Mouse (Mus musculus) hindbrain, postnatal 0 days (tissue): Measurements from ENCODE around the gene Slc20a1. TPM values are rescaled to one million over a fixed set of nuclear protein-coding genes. Genes with fewer than 3 reads are reported as not detected.

Experiments
- ATAC-seq: fragments of 200-750 bp; cut with Nextera tagmentation; 2 replicates; pipeline ENCODE4 v1.8.0; 2017; ENCODE audit warnings: mild to moderate bottlenecking, moderate TSS enrichment, moderate library complexity
- DNase-seq: peaks from one replicate; pipeline ENCODE4 v3.0.0-alpha.2; 2015; ENCODE audit warnings: low spot score
- H3K27ac ChIP-seq: fragments of 300-500 bp; sonication (generic); 2 replicates; pipeline ENCODE4 v1.5.1; 2014; ENCODE audit warnings: mild to moderate bottlenecking
- H3K27me3 ChIP-seq: fragments of 300-500 bp; sonication (generic); 2 replicates; pipeline ENCODE4 v1.6.1; 2014; ENCODE audit warnings: low read length, mixed read lengths; ENCODE audit not compliant: insufficient read depth
- H3K36me3 ChIP-seq: fragments of 300-500 bp; sonication (generic); 2 replicates; pipeline ENCODE4 v1.6.1; 2014; ENCODE audit warnings: low read length, mixed read lengths; ENCODE audit not compliant: insufficient read depth
- H3K4me1 ChIP-seq: fragments of 300-500 bp; sonication (generic); 2 replicates; pipeline ENCODE4 v1.6.1; 2014; ENCODE audit warnings: antibody characterized with exemption, low read length, mixed read lengths; ENCODE audit not compliant: insufficient read depth
- H3K4me2 ChIP-seq: fragments of 300-500 bp; sonication (generic); 2 replicates; pipeline ENCODE4 v1.6.1; 2014; ENCODE audit warnings: low read depth, mild to moderate bottlenecking, low read length, moderate library complexity, mixed read lengths
- H3K4me3 ChIP-seq: fragments of 300-500 bp; sonication (generic); 2 replicates; pipeline ENCODE4 v1.5.1; 2014; ENCODE audit warnings: low read length
- H3K9ac ChIP-seq: fragments of 300-500 bp; sonication (generic); replicated peaks from 2 replicates; pipeline ENCODE4 v1.6.1; 2014; ENCODE audit warnings: mild to moderate bottlenecking, low read length, moderate library complexity, mixed read lengths
- H3K9me3 ChIP-seq: fragments of 300-500 bp; sonication (generic); 2 replicates; pipeline ENCODE4 v1.6.1; 2016; ENCODE audit warnings: low read length, mixed read lengths
- CTCF ChIP-seq: IDR thresholded peaks from 2 replicates; pipeline ENCODE4 v1.5.1; 2016; ENCODE audit warnings: antibody characterized with exemption, control low read depth, low read depth
- WGBS: fragments of 180-500 bp; shearing (Covaris S2); extraction: QIAGEN DNeasy Blood & Tissue Kit; methylation state at CpG from one replicate; pipeline ENCODE4 v1.1.7; 2014; 5-methylcytosine and 5-hydroxymethylcytosine counted together
- polyA plus RNA-seq: library from polyadenylated mRNA; unstranded; fragments of >200 nt; fragmentation: Nextera tagmentation; extraction: Ambion mirVana; gene quantifications from 2 replicates; pipeline ENCODE4 v1.2.1, GENCODE M21; 2015
- total RNA-seq: library from RNA; depleted of rRNA; stranded (reverse); fragments of >200 nt; gene quantifications from 2 replicates; pipeline ENCODE4 v1.2.3, GENCODE M21; 2014

Gene Slc20a1
- total and polyA plus RNA-seq, 2 experiments from 2014 or later, result 41.6 to 63.0 TPM

DNA sequence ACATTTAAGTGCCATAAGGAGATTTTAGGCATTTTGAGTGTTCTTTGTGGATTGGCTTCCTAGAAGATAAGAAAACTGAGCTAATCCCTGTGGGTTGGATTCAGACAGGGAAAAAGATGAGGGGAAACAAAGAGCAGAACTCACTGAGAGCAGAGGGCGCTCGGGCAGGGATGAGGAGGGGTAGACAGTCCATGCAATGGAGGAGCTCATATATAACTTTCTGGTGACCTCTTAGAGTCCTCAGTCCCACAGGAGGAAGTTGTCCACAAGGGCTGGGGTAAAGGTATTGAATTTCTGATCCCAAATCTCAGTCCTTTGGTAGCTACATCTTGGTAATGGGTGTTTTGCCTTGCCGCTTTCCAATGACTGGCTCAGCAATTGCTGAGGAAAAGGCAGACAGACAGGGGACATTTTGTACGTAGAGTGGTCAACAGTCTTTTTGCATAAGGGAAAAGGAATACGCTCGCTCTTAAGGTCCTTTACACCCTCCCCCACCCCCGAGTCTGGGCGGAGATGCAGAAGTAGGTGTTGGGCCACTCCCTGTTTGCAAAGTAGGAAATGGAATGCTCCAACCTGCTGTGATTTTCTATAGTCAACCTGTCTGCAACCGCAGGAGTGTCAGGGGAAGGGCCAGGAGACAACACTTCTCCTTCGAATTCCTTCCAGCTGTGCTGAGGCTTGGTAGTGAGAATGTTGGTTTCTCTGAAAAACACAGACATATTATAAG lies 20.2 kb upstream of the Slc20a1 start:
- Histone ChIP-seq H3K4me3 (no peak overlapping the region), H3K27me3 (no peaks in the 10 kb centered on the region), H3K9ac (no peak overlapping the region), H3K4me2 (no peak overlapping the region), H3K27ac (no peak overlapping the region), H3K36me3 (no peaks in the 10 kb centered on the region), H3K9me3 (no peaks in the 10 kb centered on the region), H3K4me1 (no peaks in the 10 kb centered on the region)
- ATAC-seq, result no peak
- TF ChIP-seq CTCF, result no peak
- no peak for DNase-seq
- WGBS, result 59% methylated on average over 10 of the region's 10 CpGs

DNA sequence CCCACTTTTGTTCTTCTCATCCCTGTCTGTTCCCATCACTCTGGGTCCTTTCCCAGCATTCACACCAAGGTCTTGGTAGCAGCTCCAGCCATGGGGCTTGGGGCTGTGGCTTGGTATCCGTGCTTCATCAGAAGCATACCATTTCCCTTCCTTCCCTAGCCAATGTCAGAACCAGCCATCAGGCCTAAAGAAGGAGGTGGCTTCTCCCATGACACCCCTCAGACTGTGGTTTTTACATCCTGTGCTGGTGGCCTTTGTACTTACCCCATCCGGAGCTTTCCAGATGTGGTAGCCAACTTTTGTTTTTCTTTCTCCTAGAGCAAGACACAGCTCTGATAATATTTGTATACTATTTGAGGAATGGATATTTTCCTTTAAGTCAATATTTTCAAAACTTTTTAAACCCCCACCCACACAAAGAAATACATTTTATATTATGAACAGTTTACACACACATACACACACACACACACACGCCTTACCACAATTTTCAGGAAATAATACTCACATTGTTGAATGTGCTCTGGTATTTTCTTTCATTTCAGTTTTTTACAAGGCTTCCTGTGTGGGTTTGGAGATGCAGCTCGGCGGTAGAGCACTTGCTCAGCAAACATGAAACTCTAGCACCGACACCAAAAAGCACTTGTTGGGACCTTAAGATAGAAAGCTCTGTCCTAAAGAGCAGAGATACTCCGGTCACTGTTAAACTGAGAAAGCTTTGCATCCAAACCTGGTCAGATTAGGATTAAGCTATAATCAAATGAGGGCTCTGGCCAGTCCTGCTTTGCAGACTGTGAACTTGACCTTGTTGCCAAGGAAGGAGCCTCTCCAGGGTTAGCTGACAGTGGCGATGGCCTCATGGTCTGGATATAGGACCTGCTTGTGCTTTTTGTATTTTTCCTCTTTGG lies 18.4 kb upstream of the Slc20a1 start:
- 80% methylated on average over 8 of the region's 8 CpGs for WGBS
- Histone ChIP-seq H3K36me3 (no peaks in the 10 kb centered on the region), H3K27me3 (no peaks in the 10 kb centered on the region), H3K4me1 (no peaks in the 10 kb centered on the region), H3K9me3 (no peaks in the 10 kb centered on the region), H3K27ac (no peak overlapping the region), H3K9ac (no peak overlapping the region), H3K4me2 (no peak overlapping the region), H3K4me3 (no peak overlapping the region)
- TF ChIP-seq CTCF, result no peak
- DNase-seq (no peak), ATAC-seq (no peak)

DNA sequence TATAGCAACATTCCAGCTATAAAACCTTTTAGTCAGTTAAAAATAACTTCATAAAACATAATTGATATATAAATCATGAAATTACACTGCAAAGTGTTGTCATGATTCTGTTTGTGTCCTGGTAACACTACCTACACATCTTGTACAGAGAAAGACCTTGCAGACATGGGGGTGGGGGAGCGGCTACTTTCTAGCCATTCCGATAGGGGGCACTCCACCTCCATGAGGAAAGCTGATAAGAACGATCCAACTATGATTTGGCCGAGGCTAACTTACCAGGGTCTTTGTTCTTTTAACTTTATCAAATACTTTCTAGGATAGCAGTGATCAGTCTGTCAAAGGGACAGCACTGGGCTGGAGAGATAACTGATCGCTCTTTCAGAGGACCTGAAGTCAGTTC lies 17.1 kb upstream of the Slc20a1 start:
- 84% methylated on average over 5 of the region's 5 CpGs for WGBS

DNA sequence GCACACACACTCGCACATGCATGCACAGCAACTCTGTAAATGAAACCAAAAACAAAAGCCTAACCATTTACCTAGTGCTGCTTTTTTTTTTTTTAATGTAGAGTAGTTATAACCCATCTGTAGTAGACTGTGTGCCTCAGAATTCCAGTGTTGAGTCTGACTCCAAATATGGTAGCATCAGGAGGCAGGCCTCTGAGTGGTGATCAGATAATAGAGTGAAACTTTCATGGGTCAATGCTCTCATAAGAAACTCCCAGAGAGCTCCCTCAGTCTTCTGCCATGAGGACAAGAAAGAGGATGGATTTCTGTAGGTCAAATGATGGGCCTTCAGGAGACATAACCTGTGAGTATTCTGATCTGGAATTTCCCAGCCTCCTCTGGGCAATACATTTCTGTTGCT lies 16.2 kb upstream of the Slc20a1 start:
- ATAC-seq (no peak), DNase-seq (no peak)
- Histone ChIP-seq H3K9ac (no peak overlapping the region), H3K36me3 (no peaks in the 10 kb centered on the region), H3K9me3 (no peaks in the 10 kb centered on the region), H3K27me3 (no peaks in the 10 kb centered on the region), H3K4me3 (no peak overlapping the region), H3K4me2 (no peak overlapping the region), H3K27ac (no peak overlapping the region), H3K4me1 (no peaks in the 10 kb centered on the region)
- TF ChIP-seq CTCF, result no peak
- 100% methylated on average over 1 of the region's 1 CpGs for WGBS

More for the DNA sequence above, 17.1 kb upstream of the Slc20a1 start:
- Histone ChIP-seq H3K27me3 (no peaks in the 10 kb centered on the region), H3K9ac (no peak overlapping the region), H3K27ac (no peak overlapping the region), H3K4me3 (no peak overlapping the region), H3K4me2 (no peak overlapping the region), H3K9me3 (no peaks in the 10 kb centered on the region), H3K4me1 (no peaks in the 10 kb centered on the region), H3K36me3 (no peaks in the 10 kb centered on the region)
- no peak for TF ChIP-seq CTCF
- DNase-seq, result no peak
- ATAC-seq, result no peak

DNA sequence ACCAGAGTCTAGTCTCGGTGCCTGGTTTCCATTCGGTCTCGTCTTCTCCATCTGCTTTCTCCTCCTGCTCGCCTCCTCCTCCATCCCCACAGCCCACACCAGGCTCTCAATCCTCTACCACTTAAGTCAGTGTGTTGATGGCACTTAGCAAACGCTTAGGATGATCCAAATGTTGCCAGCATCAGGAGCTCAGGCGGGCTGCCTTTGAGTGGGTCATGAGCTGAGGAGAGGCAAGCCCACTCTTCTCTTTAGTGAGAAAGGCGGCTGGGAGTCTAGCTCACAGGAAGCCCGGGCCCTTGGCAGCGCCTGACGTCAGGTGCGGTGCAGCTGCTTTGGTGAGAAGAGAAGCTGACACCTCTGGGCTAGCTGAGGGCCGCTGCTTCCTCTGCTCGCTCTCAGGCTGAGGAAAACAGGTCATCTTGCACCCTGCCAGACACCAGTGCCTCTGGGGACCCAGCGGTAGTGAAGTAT lies 15.0 kb upstream of the Slc20a1 start:
- Histone ChIP-seq H3K27ac (no peak overlapping the region), H3K4me2 (no peak overlapping the region), H3K27me3 (no peaks in the 10 kb centered on the region), H3K4me3 (no peak overlapping the region), H3K9me3 (no peaks in the 10 kb centered on the region), H3K9ac (no peak overlapping the region), H3K36me3 (no peaks in the 10 kb centered on the region), H3K4me1 (no peaks in the 10 kb centered on the region)
- DNase-seq (no peak), ATAC-seq (no peak)
- WGBS, result 74% methylated on average over 14 of the region's 14 CpGs
- no peak for TF ChIP-seq CTCF

DNA sequence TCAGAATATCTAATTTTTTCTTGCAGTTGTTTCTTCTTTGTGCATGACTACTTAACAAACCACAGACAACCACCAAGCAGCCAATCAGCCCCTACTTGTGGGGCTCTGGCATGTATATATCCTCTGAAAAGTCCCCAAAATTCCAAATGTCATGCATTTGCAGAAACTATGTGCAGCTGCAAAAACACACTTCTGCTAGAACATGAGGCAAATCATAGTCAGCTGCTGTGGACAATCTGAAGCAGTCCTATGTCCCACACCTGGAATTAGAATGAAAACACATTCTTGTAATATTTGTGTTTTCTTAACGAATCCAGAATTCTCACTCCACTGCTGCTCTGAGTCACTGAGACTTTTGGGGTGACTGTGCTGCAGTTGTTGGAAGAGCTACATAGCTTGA lies 13.7 kb upstream of the Slc20a1 start:
- 87% methylated on average over 1 of the region's 1 CpGs for WGBS
- ATAC-seq, result no peak

More for the DNA sequence above, 13.7 kb upstream of the Slc20a1 start:
- Histone ChIP-seq H3K4me2 (no peak overlapping the region), H3K27me3 (no peaks in the 10 kb centered on the region), H3K4me3 (no peak overlapping the region), H3K4me1 (no peaks in the 10 kb centered on the region), H3K27ac (no peak overlapping the region), H3K9me3 (0 out of 2 replicates have a peak, but pooled peaks cover 3% of the 10 kb centered on the region), H3K9ac (no peak overlapping the region), H3K36me3 (no peaks in the 10 kb centered on the region)
- DNase-seq, result no peak
- no peak for TF ChIP-seq CTCF
